Mouse (Mus musculus) thymus, postnatal 0 days (tissue): ENCODE data around the gene P3h4. TPM values are rescaled to one million over a fixed set of nuclear protein-coding genes. Genes with fewer than 3 reads are reported as not detected.
A peak's percentile ranks its signal among the peaks of the same experiment; 100 is the strongest.

Experiments used
- DNase-seq: peaks from one replicate; pipeline ENCODE4 v3.0.0-alpha.2; 2015; ENCODE audit warnings: low spot score
- polyA plus RNA-seq: library from polyadenylated mRNA; unstranded; fragments of >200 nt; fragmentation: Nextera tagmentation; extraction: Ambion mirVana; gene quantifications from 2 replicates; pipeline ENCODE4 v1.2.1, GENCODE M21; 2015

P3h4 gene
- polyA plus RNA-seq, 1 experiment from 2014 or later: 14.8 TPM

DNA sequence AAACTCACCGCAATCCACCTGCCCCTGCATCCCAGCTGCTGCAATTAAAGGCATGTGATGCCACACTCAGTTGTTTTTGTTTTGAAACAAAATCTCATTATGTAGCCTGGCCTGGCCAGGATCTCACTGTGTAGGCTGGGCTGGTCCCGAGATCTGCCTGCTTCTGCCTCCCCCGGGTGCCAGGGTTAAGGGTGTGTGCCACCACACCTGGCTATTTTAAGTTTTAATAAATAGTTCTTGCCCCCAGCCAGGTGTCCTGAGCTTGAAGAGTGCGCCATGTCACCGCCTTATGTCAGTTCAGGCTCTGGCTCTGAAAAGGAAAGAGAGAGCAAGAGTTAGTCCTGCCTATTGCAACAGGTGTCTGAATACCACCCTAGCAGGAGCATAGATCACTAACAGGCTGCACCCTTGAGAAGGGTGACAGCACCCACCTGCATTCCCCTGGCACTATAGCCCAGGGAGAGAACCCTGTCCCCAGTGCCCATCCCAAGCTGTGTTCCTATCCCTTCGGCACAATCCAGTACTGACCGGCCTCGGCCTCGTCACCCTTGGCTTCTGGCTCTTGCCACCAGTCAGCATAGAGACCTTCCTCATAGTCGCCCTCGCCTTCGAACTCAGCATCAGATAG is 5.7 kb downstream of the P3h4 start:
- DNase-seq: peak; percentile 48

GRCm38 (mm10) chr11:100408076-100408834 is 6.4 kb downstream of the P3h4 start:
- peak; percentile 83 for DNase-seq

GRCm38 (mm10) chr11:100406995-100407705 is 7.5 kb downstream of the P3h4 start:
- DNase-seq: no peak

DNA sequence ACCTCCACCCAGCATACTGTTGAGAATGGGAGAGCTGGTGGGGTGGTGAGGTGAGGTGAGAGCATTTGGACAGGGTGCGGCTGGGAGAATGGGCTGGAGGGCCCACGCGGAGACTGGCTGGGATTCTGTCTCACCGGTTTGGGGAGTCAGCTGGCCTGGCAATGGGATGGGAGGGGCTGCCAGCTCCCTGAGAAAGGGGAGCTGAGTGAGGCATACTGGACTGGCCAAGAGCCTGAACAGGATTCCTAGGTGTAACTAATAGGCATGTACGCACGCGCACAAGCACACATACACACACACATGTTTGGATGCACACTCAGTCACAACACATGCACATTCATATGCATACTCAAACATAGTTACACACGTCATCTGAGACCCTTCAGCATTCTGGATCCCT is 8.4 kb downstream of the P3h4 start:
- no peak for DNase-seq

DNA sequence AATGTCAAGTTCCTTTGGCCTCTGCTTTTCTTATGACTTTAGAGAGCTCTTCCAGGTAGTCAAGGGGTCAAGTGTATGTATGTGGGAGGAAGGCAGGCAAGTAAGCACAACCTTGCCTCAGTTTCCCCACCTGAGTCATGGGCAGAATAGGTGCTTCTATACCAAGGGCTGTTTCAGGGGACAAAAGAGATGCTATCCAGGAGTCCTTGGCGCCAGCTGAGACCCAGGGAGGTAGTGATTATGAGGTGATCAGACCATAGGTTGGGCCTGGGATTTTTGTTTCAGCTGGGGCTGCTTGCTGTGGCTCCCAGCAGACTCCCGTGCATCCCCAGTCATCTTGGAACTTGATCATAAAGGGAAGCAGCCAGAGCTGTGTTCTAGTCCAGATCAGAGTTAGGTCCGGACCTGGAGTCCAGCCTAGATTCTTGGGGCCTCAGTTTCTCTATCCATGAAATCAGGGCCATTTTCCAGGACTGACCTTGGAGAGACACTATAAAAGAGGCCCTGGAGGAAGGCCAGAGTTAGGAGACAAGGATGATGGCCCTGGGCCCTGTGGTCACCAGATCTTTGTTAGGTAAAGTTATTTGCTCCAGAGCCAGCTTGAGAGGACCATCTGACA is 10.1 kb downstream of the P3h4 start:
- no peak for DNase-seq

GRCm38 (mm10) chr11:100403445-100404134 is 11.0 kb downstream of the P3h4 start:
- DNase-seq: no peak

DNA sequence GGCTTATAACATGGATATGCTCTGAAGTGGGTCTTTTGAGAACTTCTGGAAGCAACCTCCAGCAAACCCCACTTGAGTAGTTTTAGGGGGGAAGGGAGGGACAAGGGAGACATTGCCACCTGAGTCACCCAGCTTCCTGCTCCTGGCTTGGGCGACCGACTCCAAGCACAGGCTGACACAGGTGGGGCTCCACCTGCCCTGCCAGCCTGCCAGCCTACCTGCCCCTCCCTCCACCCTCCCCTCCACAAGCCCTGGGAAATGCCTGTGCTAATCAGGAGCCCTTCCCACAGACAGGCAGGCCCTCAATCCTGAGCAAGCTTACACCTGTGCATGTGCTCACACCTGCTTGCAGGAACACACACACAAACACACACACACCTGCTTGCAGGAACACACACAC is 12.0 kb downstream of the P3h4 start:
- DNase-seq: no peak

DNA sequence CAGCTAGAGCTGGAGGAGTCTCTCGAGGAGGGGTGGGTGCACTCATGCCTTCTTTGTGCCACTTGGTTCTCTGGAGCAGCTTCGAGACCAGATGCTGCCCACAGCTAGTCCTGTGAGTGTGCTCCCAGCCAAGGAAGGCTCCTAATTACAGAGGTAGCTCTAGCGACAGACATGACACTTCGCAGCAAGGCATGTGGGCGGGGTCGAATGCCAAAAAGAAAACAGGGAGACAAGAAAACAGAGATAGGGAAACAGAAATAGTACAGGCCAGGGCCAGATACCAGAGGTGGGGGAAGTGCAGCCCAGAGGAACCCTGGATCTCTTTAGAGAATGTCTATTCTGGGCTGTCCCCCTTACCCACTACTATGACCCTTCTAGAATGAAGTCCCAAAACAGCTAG is 12.4 kb downstream of the P3h4 start:
- no peak for DNase-seq

DNA sequence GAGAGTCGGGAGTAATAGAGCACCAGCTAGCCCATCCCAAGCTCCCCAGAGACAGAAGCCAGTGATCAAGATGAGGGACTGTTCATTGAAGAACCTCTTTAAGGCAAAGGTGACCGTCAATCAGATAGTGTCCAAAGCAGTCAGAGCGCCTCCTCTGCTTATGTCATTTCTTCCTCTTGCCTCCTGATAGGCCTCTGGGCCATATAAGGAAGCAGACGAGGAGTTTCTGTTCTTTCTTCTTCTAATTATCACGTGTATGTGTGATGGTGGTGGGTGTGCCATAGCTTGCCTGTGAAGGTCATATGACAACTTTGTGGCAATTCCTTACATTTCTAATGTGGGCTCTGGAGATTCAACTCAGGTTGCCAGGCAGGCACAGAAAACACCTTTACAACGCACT is 13.8 kb downstream of the P3h4 start:
- no peak for DNase-seq

DNA sequence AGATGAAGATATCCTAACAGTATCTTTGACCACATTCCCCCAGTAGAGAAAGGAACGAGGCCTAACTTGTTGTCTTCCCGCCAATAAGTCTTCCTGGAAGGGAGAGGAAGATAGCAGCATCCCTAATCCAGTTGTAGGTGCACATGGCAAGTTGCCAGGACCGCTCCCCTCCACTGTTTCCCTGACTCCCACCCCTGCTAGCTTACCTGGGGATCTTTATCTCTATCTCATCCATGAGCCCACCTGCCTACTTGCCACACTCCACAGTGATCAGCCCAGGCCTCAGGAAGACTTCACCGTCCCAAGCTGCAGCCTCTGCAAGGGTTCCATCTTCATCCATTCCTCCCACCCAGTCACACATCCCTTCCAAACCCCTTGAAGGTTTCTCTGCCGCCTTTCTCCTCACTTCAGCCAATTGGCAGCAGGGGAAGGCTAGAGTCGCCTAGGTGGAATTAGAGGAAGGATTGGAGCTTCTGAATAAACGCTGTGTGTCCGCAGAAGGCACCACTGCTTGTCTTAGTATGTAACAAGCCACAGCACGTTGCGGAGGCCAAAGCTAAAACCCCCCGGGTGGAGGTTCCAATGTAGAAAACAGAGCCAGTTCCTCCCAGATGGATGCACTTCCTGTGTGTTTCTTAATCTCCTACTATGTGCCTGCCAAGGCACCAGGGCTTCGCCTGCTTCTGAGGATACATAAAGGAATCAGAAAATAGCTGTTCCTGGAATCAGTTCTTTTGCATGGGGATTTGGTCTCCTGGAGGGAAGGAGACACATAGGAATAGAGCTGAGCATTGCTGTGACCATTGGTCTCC is 14.7 kb downstream of the P3h4 start:
- no peak for DNase-seq

- DNase-seq: peak; percentile 73
Observed at GRCm38 (mm10) chr11:100399320-100399719, 15.3 kb downstream of the P3h4 start.

DNA sequence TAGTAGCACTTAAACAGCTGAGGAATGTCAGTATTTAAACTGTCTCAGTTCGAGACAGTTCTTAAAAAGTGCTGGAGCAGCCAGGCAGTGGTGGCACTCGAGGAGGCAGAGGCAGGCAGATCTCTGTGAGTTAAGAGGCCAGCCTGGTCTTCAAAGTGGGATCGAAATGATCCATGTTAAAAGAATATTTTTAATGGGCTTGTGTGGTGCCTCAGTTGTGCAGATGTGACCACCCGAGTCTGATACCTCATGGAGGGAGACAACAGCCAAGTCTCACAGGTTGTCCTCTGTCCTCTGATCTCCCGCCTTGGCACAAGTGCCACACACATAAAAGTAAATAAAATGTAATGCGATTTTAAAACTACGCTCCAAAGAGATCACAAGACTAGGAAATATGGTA is 16.1 kb downstream of the P3h4 start:
- DNase-seq: no peak

- peak; percentile 98 for DNase-seq
Observed at GRCm38 (mm10) chr11:100397600-100398389, 16.8 kb downstream of the P3h4 start, which contains the start of gene Jup. Jup (minus strand) TSS chr11:100397763.

- DNase-seq: no peak
Observed at GRCm38 (mm10) chr11:100396886-100397599, 17.6 kb downstream of the P3h4 start.

DNA sequence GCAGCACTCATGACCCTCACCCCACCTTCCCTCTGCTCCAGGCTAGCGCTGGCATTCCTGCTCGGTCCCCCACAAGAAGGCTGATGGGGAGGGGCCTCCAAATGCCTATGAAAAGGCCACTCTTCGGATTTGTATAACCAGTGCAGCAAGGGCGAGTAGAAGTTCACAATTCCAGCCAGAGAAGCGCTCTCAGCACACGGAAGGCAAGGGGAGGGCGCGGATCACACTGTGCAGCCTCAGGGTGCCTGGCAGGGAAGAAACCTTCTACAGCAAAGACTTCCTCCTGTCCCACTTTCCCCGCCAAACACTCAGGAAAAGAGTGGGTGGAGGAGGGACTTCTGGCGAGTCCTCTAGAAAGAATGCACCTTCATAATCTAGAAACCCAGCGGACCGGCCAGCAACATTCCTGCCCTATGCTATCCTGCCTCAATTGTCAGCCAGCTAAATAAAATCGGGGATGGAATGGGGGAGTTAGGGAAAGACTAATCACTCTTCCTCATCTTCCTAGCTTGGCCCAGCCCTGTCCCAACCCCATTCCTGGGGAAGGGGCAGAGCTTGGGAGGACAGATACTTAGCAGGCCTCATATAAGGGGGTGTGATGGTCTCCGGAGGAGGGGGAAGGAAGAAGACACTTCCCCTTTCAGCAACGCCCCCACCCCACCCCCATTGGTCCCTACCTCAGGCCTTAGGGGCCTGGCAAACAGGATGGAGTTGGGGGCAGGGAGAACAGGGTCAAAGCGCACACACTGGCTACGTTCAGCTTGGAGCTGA is 18.6 kb downstream of the P3h4 start:
- no peak for DNase-seq

- DNase-seq: no peak
Observed at GRCm38 (mm10) chr11:100395200-100395599, 19.4 kb downstream of the P3h4 start.

- no peak for DNase-seq
Observed at GRCm38 (mm10) chr11:100394353-100395074, 20.1 kb downstream of the P3h4 start.
